Mouse (Mus musculus): ENCODE measurements around the gene Pxt1. TPM values are rescaled to one million over a fixed set of nuclear protein-coding genes. Genes with fewer than 3 reads are reported as not detected.

Gene Pxt1
- polyA plus RNA-seq, 1 experiment from 2014 or later: not detected

DNA sequence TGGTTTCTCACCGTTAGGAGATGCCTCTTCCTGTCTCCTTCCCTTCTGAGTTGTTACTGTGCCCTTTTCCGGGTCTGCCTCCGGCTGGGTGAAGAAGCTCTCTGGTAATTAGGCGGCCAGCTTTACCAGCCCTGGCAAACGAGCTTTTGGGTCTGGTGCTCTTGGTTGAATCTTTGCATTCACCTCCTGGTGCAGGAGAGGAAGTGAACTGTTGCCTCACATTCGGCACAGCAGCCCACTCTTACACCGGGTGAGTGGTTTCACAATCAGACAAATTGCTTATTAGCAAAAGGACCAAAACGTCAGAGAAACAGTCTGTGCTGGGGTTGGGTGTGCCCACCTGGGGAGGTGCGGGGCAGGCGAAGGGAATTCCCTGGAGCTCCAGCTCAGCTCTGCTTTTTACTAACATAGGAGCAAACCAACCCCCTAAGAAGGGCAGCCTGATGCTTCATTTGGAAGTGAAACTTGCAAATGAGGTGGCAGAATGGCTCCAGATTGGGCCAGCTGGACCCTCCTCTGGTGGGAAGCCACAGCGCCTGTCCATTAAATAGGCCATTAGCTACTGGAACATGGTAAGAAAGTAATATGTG, 23.5 kb upstream of the Pxt1 start:
- ATAC-seq (replicated peaks; ENCODE audit: low FRiP score, low read depth): no peak
- TF ChIP-seq CTCF (IDR thresholded peaks at IDR 0.05; ENCODE audit: low read depth): no peak
- no peak for DNase-seq (ENCODE audit: low spot score)
- H3K4me1 ChIP-seq (replicated peaks; ENCODE audit: insufficient read depth, low read length): no peaks in the 10 kb centered on the region
- H3K27ac ChIP-seq: no peak overlapping the region
- 72% methylated on average over 11 of the region's 11 CpGs for WGBS
- no peaks in the 10 kb centered on the region for H3K9me3 ChIP-seq (replicated peaks; ENCODE audit: low read length)
- H3K27me3 ChIP-seq (ENCODE audit: insufficient read depth, low read length): no peaks in the 10 kb centered on the region
- peaks cover 73% of the 10 kb centered on the region for H3K36me3 ChIP-seq (ENCODE audit: insufficient read depth, low read length)
- H3K4me2 ChIP-seq (ENCODE audit: low read length): no peak overlapping the region
- no peak overlapping the region for H3K4me3 ChIP-seq (replicated peaks; ENCODE audit: low read depth, low read length)
- H3K9ac ChIP-seq (ENCODE audit: low read depth, low read length): no peak overlapping the region

DNA sequence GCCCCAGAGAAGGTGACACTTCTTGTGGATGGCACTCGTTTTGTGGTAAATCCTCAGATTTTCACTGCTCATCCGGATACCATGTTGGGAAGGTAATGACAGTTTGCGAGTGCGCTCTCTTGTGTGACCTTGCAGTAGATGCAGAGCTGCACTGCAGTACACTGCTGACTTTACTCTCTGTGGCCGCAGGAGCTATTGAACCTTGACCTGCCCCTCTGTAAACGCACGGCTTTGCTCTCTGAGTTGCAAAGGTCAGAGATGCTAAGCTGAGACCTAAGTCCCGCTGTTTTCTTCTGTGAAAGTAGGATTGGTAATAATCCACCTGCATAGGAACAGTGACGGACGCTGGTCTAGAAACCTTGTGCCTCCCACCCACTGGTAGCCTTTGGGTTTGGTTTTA, 18.0 kb upstream of the Pxt1 start:
- H3K9ac ChIP-seq (ENCODE audit: low read depth, low read length): no peak overlapping the region
- peaks cover 47% of the 10 kb centered on the region for H3K36me3 ChIP-seq (ENCODE audit: insufficient read depth, low read length)
- no peak overlapping the region for H3K4me3 ChIP-seq (replicated peaks; ENCODE audit: low read depth, low read length)
- DNase-seq (ENCODE audit: low spot score) (no peak), ATAC-seq (replicated peaks; ENCODE audit: low FRiP score, low read depth) (0 out of 2 replicates have a peak, but pooled peaks have one; percentile 15)
- no peak overlapping the region; the same call in 1 of the 2 replicates for H3K27ac ChIP-seq
- WGBS: 74% methylated on average over 10 of the region's 10 CpGs
- no peak for TF ChIP-seq CTCF (IDR thresholded peaks at IDR 0.05; ENCODE audit: low read depth)
- H3K9me3 ChIP-seq (replicated peaks; ENCODE audit: low read length): no peaks in the 10 kb centered on the region
- no peaks in the 10 kb centered on the region for H3K4me1 ChIP-seq (replicated peaks; ENCODE audit: insufficient read depth, low read length)
- H3K27me3 ChIP-seq (ENCODE audit: insufficient read depth, low read length): no peaks in the 10 kb centered on the region
- no peak overlapping the region for H3K4me2 ChIP-seq (ENCODE audit: low read length)

- WGBS: 74% methylated on average over 10 of the region's 10 CpGs
- Histone ChIP-seq H3K4me3 (replicated peaks; ENCODE audit: low read depth, low read length) (no peak overlapping the region), H3K9ac (ENCODE audit: low read depth, low read length) (no peak overlapping the region), H3K27ac (no peak overlapping the region), H3K27me3 (ENCODE audit: insufficient read depth, low read length) (no peaks in the 10 kb centered on the region), H3K36me3 (ENCODE audit: insufficient read depth, low read length) (peaks cover 43% of the 10 kb centered on the region), H3K9me3 (replicated peaks; ENCODE audit: low read length) (no peaks in the 10 kb centered on the region), H3K4me2 (ENCODE audit: low read length) (no peak overlapping the region), H3K4me1 (replicated peaks; ENCODE audit: insufficient read depth, low read length) (no peaks in the 10 kb centered on the region)
- ATAC-seq (replicated peaks; ENCODE audit: low FRiP score, low read depth) (no peak), DNase-seq (ENCODE audit: low spot score) (no peak)
- TF ChIP-seq CTCF (IDR thresholded peaks at IDR 0.05; ENCODE audit: low read depth): peak; percentile 21; the same call in 1 of the 2 replicates
Measured at GRCm38 (mm10) chr17:28960597-28960996, 17.0 kb upstream of the Pxt1 start.

- ATAC-seq (replicated peaks; ENCODE audit: low FRiP score, low read depth): no peak
- Histone ChIP-seq H3K9me3 (replicated peaks; ENCODE audit: low read length) (no peaks in the 10 kb centered on the region), H3K4me3 (replicated peaks; ENCODE audit: low read depth, low read length) (no peak overlapping the region), H3K9ac (ENCODE audit: low read depth, low read length) (no peak overlapping the region), H3K27me3 (ENCODE audit: insufficient read depth, low read length) (no peaks in the 10 kb centered on the region), H3K4me1 (replicated peaks; ENCODE audit: insufficient read depth, low read length) (peaks cover 15% of the 10 kb centered on the region), H3K36me3 (ENCODE audit: insufficient read depth, low read length) (no peaks in the 10 kb centered on the region), H3K27ac (no peak overlapping the region), H3K4me2 (ENCODE audit: low read length) (peak overlapping the region; percentile 81; the same call in 1 of the 2 replicates)
- 95% methylated on average over 9 of the region's 9 CpGs for WGBS
- DNase-seq (ENCODE audit: low spot score): no peak
- TF ChIP-seq CTCF (IDR thresholded peaks at IDR 0.05; ENCODE audit: low read depth): no peak
Measured at GRCm38 (mm10) chr17:28954416-28954815, 10.8 kb upstream of the Pxt1 start.

GRCm38 (mm10) chr17:28953251-28953650, 9.6 kb upstream of the Pxt1 start:
- Histone ChIP-seq H3K27me3 (ENCODE audit: insufficient read depth, low read length) (no peaks in the 10 kb centered on the region), H3K36me3 (ENCODE audit: insufficient read depth, low read length) (no peaks in the 10 kb centered on the region), H3K9ac (ENCODE audit: low read depth, low read length) (peak overlapping the region; percentile 83), H3K27ac (peak overlapping the region; percentile 91), H3K4me2 (ENCODE audit: low read length) (peak overlapping the region; percentile 81), H3K4me3 (replicated peaks; ENCODE audit: low read depth, low read length) (peak overlapping the region; percentile 50), H3K4me1 (replicated peaks; ENCODE audit: insufficient read depth, low read length) (peaks cover 15% of the 10 kb centered on the region), H3K9me3 (replicated peaks; ENCODE audit: low read length) (no peaks in the 10 kb centered on the region)
- ATAC-seq (replicated peaks; ENCODE audit: low FRiP score, low read depth): no peak
- DNase-seq (ENCODE audit: low spot score): peak; percentile 50
- WGBS: 4% methylated on average over 9 of the region's 9 CpGs
- no peak for TF ChIP-seq CTCF (IDR thresholded peaks at IDR 0.05; ENCODE audit: low read depth)

- Histone ChIP-seq H3K4me3 (replicated peaks; ENCODE audit: low read depth, low read length) (peak within 1 kb of the TSS; percentile 50), H3K4me2 (ENCODE audit: low read length) (peak within 1 kb of the TSS; percentile 81), H3K36me3 (ENCODE audit: insufficient read depth, low read length) (no peaks in the 10 kb centered on the region), H3K4me1 (replicated peaks; ENCODE audit: insufficient read depth, low read length) (peaks cover 15% of the 10 kb centered on the region), H3K27me3 (ENCODE audit: insufficient read depth, low read length) (no peaks in the 10 kb centered on the region), H3K9me3 (replicated peaks; ENCODE audit: low read length) (0 out of 2 replicates have a peak, but pooled peaks cover 5% of the 10 kb centered on the region), H3K9ac (ENCODE audit: low read depth, low read length) (peak within 1 kb of the TSS; percentile 83), H3K27ac (peak within 1 kb of the TSS; percentile 91)
- peak; percentile 86 for DNase-seq (ENCODE audit: low spot score)
- no peak for TF ChIP-seq CTCF (IDR thresholded peaks at IDR 0.05; ENCODE audit: low read depth)
- ATAC-seq (replicated peaks; ENCODE audit: low FRiP score, low read depth): peak; percentile 93
- WGBS: under 1% methylated on average over 69 of the region's 80 CpGs
Measured at GRCm38 (mm10) chr17:28951831-28952799, 8.5 kb upstream of the Pxt1 start, which contains the start of gene Kctd20. TSS of gene Kctd20 (plus strand) at chr17:28951950.
